Mouse (Mus musculus) liver, adult 2 months (tissue): Measurements from ENCODE around the gene Skap2.

Experiments used
- CTCF ChIP-seq: fragments of 200-500 bp; IDR thresholded peaks from 2 replicates; pipeline ENCODE4 v1.5.1; 2011; ENCODE audit warnings: low read depth, low read length, control low read depth
- POLR2A ChIP-seq: fragments of 200-500 bp; IDR thresholded peaks from 2 replicates; pipeline ENCODE4 v1.6.1; 2011; ENCODE audit warnings: low read length, control low read depth; ENCODE audit not compliant: insufficient read depth; ENCODE audit errors: extremely low read depth

DNA sequence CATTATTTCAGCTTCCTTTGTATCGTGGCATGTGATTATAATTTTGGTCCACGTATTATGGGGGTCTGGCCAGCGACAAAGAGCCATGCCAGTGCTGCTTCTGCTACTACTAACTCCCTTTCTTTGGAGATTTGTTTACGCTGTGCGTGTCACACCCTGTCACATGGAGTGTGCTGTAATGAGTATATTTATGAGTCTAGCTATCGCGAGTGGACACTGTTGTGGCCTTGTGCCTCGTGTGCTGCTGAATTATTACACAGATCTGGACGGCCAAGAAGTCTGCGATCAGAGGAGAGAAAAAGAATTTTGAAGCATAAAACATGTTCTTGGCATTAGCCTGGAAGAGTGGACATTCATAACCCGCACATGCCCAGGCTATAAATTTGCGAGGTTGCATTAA, 37.7 kb upstream of the Skap2 start:
- no peak for TF ChIP-seq CTCF
- TF ChIP-seq POLR2A, result no peak
